Mouse (Mus musculus) neural tube, postnatal 0 days (tissue): Measurements from ENCODE around the gene Snrpf. TPM values are rescaled to one million over a fixed set of nuclear protein-coding genes. Genes with fewer than 3 reads are reported as not detected.

Experiments used
- polyA plus RNA-seq: library from polyadenylated mRNA; unstranded; fragments of >200 nt; fragmentation: Nextera tagmentation; extraction: Ambion mirVana; gene quantifications from 2 replicates; pipeline ENCODE4 v1.2.1, GENCODE M21; 2015

The Snrpf gene
- 59.9 and 68.6 TPM in 2 replicates for polyA plus RNA-seq

GRCm38 (mm10) chr10:93589281-93589848 is at the start of gene Snrpf:
Gene Snrpf (minus strand): TSS chr10:93589706.

DNA sequence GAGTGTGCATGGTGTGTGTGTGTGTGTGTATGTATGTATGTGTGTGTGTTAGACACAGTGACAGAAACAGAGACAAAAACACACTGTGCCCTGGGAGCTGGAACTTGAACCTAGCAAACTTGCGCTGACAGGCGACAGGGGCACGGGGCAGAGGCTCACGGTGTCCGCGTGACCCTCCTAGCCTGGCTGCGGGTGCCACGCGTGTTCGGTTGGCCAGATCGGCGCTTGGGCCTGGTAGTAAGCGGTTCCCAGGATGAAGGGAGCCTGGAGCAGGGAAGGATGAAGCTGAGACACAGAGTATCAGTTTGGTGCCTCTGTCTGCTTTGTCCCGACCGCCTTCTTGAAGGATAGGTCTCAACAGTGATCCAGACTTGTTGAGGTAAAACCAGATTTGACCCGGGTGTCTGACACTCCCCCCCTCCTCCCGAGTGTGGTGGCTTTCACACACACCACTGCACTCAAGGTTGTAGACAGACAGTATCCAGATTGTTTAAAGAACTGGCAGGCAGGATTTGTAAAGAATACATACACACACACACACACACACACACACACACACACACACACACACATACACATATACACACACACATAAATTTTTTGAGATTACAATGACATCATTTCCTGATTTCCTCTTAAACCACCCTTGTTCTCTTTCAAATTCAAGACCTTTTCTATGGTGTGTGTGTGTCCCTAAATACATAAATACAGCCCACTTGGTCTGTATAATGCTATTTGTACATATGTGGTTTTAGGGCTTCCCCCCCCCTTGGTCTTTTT is 48.9 kb downstream of the Snrpf start, which contains the start of gene Ccdc38:
Gene Ccdc38 (plus strand): TSS at position 202 of the 780 bp plus-strand sequence.

GRCm38 (mm10) chr10:93539775-93540430 is 49.6 kb downstream of the Snrpf start, which contains the start of gene Amdhd1:
Gene Amdhd1 (minus strand): TSS chr10:93540033.

Other genes with a start within 250 kb of the Snrpf start
- 67.4 and 76.9 TPM in 2 replicates for gene Lta4h, start 136.3 kb downstream of the Snrpf start, polyA plus RNA-seq
- not detected in 2 replicates for gene Hal, start 100.9 kb downstream of the Snrpf start, polyA plus RNA-seq
- gene Amdhd1, start 49.7 kb downstream of the Snrpf start, polyA plus RNA-seq = 0.08 and 0.18 TPM in 2 replicates
- gene Ccdc38, start 49.1 kb downstream of the Snrpf start, polyA plus RNA-seq = 0.37 and 0.48 TPM in 2 replicates
- 0.54 and 0.69 TPM in 2 replicates for gene Ntn4, start 51.0 kb upstream of the Snrpf start, polyA plus RNA-seq
- not detected in 2 replicates for gene Usp44, start 241.8 kb upstream of the Snrpf start, polyA plus RNA-seq